Mouse (Mus musculus) inflammation-experienced regulatory T-cells, adult 6 months (primary cell): ENCODE measurements around the gene Maml3. TPM values are rescaled to one million over a fixed set of nuclear protein-coding genes. Genes with fewer than 3 reads are reported as not detected.

Source experiments
- ATAC-seq: one replicate; pipeline ENCODE4 v1.8.0; 2017
- polyA plus RNA-seq, 3 experiments: library from polyadenylated mRNA; unstranded; fragments of 100-300 nt; shearing (Covaris generic); gene quantifications; one replicate each; pipeline ENCODE4 v1.2.1; 2017

Gene Maml3
- polyA plus RNA-seq, 3 experiments from 2014 or later = 0.68 to 2.2 TPM; not detected in 1

DNA sequence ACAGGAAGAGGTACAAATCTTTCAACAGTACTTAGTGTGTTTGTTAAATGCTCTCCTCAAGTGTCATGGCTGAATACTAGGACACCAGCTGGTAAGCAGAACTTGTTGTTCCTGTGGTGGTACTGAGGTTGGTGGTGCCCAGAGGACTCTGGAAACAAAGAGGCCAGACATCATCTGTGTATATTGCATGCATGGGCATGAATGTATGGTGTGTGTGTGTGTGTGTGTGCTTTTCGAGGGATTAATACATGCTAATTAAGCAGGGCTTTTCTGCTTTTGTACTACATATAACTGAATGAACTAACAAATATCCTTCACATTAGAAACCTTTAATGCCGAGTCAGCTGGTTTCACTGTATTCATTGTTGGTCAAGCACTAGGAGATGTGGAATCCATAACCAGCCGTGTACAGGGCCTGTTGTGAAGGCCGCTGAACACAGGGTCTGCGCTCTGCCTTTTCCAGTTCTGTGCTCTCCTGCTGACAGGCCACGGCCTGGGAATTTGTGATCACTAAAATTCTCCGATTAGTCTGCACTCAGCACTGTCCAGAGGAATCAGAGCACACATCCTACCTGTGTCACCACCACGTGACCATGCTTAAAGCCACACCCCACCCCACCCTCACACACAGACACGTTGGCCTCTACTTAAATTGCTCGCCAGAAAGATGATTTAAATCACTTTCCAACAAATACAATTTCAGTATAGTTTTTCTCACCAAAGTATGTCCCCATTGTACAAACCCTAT, 197.6 kb downstream of the Maml3 start:
- no peak for ATAC-seq

DNA sequence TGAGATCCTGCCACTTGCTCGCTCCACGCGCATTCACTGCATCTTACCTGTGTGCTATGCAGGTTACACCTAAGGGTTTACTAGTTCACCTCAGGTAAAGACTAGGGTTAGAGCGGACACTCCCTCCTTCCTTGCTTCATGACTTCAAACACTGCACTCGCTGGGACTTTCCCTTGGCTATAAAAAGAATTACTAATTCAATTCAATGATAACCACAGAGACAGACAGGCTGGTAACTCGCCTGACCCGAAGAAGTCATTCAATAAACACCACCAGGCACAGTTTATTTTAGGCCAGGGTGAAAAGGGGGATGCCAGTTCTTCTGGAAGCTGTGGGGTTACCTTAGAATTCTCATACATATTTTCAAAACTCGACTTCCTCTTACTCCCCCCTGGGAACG, 199.0 kb downstream of the Maml3 start:
- ATAC-seq = peak; percentile 75

DNA sequence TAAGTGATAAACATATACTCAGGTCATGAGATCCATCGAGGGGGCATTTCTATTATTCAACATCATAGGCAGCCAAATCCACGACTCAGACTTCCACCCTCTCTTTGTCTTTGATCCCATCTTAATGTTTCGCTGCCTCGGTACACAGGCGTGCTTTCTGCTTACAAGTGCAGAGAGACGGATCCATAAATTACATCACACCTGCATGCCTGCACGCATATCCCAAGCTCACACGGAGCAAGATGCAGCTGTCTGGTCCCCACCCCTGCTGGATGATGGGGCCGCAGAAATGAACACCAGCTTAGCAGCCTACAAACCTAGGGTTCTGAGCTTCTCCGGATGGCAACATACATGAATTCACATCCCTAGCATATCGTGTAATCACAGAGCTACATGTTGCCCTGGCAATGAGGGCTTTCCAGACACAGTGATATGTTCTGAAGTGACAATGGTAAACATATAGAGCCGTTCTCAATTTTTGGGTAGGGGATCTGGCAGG, 200.5 kb downstream of the Maml3 start:
- no peak for ATAC-seq

DNA sequence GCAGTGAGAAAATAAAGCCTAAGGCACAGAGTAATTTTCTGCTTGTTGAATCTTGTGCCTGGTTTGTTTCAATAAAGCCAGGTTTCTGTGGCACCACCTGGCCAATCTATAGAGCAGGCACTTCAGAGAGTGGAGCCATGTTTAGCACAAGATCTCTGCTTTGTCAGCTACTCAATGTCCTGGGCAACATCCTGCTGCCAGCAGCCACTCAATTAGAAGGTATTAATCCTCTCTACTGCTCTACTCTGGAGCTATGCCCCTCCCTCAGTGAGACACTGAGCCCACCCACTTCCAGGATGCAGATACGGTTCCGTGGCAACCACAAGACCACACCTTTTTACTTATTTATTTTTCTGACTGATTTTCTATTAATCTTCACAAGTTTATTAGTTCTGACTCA, 203.7 kb downstream of the Maml3 start:
- ATAC-seq = no peak

DNA sequence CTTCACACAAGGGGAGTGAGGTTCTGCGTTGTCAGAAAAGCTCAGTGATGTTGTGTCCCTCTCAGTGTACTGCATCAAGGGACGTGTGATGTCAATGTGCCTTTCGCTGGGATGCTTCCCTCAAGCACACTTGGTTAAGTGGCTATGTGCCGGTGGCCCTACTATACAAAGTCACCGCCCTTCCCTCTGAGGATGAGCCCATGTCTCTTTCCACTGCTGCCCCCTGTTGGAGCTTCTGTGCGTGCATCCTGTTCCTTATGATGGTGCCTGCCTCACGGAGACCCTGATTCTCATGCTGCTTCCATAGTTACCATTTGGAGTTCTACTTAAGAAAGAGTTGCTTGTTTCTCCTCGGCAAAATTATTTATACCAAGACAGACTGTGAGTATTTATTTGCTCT, 210.4 kb downstream of the Maml3 start:
- ATAC-seq = no peak

DNA sequence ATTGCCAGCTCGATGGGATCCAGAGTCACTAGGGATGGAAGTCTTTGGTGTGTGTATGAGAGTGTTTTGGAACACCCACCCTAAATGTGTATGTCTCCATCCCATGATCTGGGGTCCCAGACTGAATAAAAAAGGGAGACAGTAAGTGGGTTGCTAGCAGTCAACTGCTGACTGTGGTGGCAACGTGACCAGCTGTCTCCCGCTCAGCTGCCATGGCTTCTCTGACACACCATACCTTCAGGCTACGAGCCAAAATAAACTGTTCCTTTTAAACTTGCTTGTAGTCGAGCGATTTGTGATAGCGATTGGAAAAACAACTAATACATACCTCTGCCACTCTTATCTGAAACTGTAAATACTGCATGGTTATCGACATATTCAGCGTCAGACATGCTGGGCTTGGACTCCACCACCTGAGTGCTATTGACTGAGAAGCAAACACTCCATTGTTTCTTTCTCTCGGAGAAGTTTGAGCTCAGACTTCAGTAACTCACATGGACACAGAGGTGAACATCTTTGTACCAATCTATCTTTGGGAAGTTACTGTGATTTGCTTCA, 213.2 kb downstream of the Maml3 start:
- ATAC-seq = no peak

DNA sequence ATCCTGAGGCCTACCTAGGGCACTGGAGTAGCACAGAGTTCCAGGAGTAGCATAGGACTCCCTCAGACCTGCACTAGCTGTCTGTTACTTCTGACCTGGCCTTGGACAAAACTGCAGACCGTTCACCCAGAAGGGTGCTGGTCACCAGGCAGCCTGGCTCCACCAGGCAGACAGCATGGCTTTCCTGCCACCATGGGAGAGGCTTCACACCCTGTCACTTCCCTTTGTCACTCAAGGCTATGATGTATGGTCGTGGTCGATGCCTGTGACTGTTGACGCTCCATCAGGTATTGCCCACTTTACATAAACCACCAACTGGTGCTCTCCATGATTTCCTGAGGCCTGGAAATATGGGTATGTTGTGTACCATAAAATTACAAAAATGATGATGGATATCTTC, 214.7 kb downstream of the Maml3 start:
- no peak for ATAC-seq

DNA sequence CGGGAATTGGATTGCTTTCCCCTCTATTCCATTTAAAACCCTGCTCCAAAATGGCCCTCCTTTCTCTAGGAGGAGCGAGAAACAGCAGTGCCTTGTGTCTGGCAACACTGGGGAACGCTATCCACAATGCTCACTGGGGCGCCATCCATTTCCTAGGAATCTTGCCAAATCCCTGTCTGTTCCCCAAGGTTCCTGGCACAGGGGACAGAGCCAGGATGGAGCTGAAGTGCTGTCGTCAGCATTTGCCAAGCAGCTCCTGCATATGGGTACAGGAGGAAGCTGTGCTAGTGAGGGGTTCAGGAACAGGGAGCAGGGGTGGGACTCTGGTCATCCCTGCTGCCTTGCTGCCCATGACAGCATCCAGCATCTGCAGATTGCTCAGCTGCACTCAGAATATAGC, 215.1 kb downstream of the Maml3 start:
- no peak for ATAC-seq

DNA sequence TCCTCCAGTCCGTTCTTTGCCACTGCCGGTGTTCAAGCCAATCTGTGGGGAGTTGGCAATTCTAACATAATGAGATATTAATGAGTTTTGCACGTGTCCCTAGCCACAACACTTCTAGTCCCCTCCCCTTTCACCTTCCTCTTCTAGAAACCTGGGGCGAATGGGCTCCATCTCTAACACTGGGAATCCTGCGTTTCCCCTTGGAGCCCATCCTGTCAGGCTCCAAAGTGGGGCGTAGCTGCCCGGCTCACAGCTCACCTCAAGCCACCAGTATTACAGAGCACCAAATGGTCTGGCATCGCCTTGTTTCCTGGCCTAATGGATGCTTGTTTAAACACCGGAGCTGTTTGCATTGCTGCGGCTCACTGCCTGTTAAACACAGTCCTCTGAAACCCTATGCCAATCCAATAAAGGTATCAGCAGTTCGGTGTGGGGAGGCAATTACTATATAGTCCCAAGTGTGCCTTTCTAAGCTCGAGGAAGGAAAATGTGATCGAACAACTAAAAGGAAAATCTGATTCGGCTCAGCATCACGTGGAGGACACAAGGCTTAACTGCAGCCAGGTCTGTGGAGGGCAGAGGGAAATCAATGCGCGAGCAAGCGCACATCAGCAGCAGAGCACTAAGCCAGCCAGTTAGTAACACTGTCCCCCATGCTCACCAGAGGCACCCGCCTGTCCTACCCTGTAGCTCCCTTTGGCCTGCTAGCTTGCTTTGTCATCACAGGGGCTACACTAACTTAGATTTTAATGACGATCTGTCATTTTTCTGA, 216.0 kb downstream of the Maml3 start:
- ATAC-seq = no peak

DNA sequence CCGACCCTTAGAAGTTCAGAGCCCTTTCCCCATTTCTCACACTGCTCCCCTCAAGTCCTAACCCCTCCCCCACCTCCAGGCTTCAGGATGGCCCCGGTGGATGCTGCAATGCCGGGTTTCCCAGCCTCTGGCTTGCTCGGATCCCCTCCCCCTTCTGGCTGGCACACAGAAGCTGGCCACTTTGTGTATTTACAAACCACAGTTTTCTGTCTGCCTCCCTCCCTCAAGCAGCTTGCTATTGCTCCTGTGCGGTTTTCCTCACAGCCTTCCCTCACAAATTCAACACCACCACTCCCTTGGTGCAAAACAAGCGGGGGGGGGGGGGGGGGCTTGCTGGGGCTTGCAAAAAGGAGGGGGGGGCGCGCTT, 216.6 kb downstream of the Maml3 start:
- ATAC-seq = no peak

DNA sequence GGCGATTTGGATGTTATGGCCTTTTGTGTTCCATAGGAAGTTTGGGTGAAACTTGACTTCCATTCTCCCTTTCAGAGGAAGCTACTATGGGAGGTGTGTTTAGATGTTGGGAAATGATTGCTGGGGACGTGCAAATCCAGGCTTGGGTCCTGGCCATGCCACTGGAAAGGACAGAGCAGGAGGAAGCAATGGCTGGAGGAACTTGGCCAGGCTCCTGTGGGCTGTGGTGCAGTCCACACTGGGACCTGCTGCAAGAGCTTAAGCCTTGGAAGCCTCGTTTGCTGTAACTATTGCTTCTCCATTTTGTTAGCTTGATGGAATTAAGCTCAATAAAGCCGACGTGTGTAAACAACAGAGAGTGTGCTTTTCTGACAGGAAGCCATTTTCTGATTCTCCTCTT, 219.0 kb downstream of the Maml3 start:
- ATAC-seq = no peak

DNA sequence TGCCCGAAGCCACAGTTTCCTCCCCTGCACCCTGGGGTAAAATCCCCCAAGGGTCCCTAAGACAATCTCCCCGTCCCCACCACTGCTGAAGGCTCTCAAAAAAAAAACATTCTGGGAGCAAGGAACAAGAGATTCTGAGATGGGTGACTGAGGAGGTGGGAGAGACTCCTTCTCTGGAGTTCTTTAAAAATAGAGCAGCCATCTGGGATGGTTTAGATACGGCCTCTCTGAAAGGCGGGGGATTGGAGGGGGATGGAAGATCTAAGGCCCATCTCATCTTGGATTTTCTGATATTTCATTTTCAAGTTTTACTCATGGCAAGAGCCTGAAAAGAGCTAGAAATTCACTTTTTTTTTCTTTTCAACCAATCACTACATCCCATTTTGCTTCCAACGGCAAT, 219.4 kb downstream of the Maml3 start:
- no peak for ATAC-seq

DNA sequence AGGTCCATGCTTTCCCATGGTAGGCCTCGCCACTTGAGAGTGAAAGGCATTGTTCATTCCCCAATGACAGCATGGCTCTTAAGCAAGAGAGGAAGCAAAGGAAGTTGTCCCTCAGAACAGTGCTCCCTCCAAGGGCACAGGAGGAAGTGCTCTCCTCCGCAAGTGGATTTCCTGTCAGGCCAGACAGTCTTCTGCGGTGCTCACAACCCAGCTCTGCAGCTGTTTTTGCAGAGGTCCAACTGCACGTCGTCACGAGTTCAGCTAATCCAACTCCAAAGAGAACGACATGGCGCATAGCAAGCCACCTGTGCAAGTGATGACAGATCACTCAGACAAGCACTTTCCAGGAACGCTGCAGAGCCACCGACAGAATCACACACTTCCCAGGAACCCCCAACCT, 222.9 kb downstream of the Maml3 start:
- peak; percentile 67 for ATAC-seq

DNA sequence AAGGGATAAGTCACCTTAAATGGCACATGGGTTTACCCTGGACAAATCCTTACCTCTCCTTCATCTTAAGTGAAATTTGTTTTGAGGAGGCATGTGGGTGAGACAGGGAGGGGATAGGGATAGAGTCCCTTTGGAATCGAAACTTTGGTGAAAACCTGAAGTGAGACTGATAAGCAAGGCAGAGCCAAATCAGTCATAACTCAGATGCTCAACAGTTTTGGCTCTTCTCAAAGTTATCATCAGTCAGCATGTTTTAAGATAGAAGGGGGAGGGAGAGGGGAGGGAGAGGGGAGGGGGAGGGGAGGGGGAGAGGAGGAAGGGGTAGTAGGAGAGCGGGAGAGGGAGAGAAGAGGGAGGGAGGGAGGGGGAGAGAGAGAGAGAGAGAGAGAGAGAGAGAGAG, 223.5 kb downstream of the Maml3 start:
- ATAC-seq = no peak

DNA sequence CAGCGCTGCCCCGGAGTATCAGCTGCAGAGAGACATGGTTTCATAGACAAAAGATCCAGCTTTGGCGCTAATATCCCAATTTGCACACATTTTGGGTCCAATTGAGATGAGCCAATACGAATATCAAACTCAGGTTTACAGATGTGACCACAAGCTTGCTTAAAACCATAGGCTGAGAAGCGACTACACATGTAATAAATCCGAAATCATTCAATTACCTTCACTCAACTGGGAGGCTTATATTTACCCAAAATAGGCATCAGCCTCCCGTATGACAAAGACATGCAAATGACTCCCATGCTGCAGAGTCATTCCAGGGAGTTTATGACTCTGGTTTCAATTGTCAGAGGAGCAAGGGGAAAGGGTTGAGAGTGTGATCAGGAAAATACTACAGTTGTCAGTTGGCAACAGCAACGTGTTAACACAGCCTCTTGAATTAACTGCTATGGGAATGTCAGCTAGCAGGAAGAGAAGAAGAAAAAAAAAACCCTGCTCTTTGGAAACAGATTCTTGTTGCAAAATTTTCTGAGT, 224.3 kb downstream of the Maml3 start:
- no peak for ATAC-seq

DNA sequence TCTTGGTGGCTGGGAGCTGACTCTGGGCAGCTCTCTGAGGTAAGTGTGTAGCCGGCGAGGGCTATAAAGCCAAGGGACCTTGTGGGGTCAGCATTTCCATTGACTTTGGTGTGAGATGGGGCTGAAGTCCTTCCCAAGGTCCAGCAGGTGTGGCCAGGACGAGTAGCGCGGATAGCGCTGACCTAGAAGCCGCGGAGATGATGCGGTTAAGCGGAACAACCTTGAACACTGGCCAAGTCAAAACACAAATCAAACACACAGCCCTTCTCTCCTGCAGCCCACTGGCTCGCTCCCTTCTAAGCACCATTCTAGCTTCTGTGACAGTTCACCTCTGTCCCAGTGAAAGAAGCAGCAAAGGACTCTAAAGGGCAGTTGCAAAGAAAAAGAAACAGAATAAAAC, 225.7 kb downstream of the Maml3 start:
- no peak for ATAC-seq

DNA sequence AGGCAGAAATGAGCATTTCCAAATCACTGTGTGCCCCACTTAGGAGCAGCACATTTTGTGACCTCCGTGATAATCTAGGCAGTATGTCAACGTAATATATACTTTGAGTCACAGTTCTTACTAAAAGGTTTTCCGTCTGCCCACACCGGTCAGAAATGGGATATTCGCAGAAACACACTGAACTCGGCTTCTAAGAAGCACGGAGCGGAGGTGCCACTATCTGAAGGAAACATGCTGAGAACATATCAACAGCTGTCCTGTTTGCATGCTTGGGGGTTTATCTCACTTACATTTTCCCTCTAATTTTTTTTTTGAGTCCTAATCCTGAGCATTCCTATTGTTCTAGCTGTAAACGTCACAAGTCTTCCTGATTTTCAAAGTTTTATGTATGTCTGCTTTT, 226.3 kb downstream of the Maml3 start:
- no peak for ATAC-seq

DNA sequence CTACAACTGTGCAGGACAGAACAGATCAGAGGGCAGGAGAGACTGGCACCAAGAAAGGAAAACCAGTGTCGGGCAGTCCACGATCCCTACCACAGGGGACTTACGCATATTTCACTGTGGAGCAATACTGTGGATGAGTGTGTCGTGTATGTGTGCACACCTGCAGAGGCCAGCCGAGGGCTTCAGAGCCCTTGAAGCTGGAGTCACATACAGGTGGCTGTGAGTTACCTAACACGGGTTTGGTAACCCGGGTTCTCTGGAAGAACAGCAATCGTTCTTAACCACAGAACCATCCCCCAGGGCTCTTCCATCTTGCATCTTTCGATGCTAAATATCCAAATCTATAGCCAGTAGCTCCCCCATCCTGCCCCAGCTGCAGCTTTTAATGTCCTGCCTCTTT, 228.1 kb downstream of the Maml3 start:
- ATAC-seq = no peak

DNA sequence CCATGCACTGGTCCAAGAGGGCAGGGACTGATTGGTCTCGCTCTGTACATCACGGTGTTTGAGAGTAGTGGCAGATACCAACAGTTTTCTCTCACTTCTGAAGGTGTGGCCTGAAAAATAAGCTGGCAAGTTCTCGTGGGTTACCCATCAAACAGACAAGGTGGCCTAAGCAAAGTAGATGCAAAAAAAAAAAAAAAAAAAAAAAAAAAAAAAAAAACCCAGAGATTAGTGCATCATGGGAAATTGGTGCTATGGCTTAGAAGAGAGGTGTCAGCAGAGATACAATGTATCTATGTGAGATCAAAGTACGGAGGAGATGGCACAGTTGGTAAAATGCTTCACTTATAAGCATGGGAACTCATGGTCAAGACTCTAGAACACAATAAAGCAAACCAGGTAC, 229.2 kb downstream of the Maml3 start:
- no peak for ATAC-seq

DNA sequence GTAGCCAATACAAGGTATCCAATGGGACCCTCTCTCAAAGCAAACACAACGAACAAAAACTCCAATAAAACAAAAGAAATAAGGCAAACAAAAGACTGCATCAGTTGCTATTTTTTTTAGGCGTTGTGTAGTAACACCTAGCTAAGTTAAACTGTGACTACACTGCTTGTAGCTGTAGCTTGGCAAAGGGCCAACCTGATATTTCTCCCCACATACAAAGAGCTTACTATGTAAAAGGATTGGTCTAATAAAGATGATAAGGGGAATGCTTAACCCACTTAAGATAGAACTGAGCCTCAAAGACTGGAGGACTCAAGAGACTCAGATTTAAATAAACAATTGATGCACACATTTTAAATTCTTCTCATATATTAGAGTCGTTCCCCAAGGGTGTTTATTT, 230.6 kb downstream of the Maml3 start:
- no peak for ATAC-seq

DNA sequence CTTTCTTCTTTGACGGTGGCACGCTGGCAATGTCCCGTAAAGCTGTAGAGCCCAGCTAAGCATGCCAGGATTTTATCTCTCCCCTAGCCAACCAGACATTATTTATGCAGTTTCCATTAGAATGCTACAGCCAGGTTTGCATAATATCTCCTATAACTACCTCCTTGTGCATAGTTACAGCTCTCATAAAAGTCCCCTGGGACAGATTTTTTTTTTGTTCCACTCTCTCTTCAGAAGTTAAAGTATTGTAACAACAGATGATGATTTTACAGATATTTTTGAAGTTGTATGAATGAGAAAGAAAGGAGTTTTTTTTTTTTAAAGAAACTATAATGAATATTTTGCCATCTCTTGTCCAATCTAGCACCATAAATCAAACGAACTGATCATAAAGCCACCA, 232.1 kb downstream of the Maml3 start:
- ATAC-seq = no peak

DNA sequence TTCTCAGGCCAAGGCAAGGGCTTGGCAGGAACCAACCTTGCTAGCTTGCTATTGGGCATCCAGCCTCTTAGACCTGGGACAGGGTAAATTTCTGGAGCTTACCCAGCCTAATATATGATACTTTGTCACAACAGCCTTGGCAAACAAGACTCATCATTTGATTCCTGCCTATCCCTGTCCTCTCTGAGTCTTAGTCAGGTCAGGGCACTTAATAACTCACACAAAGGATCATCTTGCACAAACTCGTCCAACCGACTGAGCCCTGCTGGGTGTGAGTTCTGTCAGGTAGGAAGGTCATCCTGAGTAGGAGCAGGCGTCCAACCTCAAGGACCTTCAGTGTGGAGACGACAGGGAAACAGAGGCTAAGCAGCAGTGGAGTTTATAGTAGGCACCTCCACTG, 233.5 kb downstream of the Maml3 start:
- ATAC-seq = no peak

DNA sequence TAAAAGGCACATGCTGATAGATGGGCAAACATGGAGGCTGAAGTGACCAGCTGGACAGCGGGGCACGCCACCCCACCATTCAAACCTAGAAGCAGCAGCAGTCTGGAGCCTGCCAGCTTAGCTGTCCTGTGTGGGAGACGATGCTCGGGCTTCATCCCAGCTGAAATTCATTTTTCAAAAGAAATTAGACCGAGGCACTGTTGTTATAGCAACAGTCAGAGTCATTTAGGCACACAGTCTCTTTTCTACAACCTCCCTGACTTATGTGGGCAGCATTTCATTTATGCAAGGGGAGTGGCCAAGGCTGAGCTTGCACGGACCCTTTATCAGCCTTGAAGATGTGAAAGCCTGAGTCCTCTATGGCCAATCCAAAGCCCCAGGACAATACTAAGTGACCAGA, 234.9 kb downstream of the Maml3 start:
- ATAC-seq = no peak

DNA sequence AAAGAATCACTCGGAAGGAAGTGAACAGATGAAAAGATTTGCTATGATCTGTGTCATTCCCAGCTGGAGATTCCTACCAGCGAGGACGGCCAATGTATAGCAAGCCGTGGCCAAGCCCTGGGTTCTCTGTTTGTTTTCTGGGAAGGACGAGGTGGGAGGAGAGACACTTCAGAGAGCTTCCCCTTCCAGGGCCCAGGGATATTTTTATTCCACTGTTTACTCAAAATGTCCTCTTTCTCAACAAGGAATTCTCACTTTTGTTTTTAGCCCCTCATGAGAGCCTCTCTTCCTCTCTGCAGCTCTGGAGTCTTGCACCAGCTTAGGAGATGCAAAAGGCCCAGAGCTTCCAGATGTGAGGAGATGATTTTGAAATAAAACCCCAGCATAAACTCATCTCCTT, 236.0 kb downstream of the Maml3 start:
- no peak for ATAC-seq
